Mouse (Mus musculus): ENCODE measurements at regions not wholly inside any gene's neighbourhood (a gene's known extent, or its start where the extent isn't known, plus 50 kb on each side); places are given as distances from the start of the nearest gene placed in this dataset.

DNA sequence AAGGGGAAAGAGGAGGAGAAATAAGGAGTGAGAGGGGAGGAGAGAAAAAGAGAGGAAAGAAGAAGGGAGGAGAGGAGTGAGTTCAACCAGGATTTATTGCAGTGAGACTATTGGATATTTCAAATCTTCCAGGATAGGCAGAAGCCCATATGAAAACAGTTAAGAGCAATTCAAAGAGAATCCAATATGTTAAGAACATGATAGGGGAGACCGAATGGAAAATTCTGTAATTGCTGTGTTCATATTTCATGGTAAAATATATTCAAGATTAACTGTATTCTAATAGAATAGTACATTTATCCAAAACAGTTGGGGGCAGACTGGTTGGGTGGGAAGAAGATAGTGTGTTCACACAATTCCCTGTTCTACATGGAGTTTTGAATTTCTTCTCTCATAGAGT, 96.3 kb upstream of the Pdzrn3 start:
- DNase-seq (ENCODE audit: low read depth) = no peak

DNA sequence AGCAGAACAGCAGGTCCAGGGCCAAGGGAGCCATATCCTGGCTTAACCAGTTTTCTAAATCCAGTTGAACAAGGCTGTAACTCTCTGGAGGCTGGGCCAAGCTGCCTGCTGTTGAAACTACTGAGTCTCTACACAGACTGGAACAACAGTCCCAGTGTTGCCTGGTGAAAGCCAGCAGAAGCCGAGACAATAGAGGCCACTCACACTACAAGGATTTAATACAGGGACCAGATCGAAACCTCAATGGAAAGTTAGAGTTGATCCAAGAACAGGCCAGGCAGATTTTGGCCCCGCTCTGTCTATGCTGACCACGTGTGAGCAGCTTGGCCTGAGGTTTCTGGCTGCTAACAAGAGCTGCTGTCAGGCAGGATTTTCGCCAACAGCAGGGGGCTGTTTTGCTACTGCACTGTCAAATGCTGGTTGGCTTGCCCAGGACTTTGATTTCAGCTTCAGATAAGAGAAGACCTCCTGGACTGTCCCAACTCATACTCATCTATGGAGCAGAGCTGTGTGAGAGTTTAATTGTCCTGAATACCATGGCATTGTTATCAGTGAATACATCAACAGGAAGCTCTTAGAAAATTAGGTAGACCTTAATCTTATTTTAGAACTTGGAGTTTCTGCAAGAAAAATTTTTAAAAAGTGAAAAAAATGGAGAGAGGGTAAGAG, 95.7 kb upstream of the Pdzrn3 start:
- DNase-seq (ENCODE audit: low read depth) = no peak

DNA sequence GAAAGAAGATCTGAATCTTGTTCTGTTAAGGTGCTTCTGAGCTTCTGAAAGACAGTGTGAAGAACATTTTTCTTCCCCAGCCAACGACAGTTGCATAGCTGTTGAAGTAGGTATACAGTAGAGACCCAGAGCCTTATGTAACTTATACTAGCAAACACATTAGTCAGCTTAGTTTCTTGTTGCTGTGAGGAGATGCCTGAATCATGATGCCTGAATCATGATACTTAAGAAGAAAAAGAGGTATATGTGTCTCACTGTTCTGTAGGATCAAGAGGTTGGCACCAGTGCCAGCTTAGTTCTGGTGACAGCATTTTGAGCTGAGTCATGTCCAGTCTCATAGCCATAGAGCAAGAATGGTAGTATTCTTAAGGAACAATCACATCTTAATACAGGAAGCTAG, 87.2 kb upstream of the Pdzrn3 start:
- no peak for DNase-seq (ENCODE audit: low read depth)

DNA sequence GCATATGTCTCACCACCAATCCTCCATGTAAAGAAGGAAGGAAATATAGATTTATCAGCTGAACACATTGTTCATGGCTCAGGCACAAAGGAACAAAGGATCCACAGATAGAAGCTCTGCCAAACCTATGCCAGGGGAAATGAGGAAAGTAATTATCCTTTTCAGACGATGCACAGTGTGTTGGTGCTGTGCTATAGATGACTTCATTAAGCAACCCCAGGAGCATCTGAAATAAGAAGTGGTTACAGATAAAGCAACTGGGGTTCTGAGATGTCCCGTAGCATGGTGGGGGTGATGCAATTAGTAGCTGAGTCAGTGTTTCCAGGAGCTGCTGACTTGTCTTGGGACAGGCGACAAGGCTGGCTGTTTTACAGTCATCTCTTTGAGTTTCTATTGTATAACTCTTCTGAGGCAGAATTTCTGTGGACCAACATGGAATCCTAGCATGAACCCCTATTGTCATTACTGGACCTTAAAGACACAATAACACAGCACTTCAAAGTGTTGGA, 86.2 kb upstream of the Pdzrn3 start:
- no peak for DNase-seq (ENCODE audit: low read depth)

DNA sequence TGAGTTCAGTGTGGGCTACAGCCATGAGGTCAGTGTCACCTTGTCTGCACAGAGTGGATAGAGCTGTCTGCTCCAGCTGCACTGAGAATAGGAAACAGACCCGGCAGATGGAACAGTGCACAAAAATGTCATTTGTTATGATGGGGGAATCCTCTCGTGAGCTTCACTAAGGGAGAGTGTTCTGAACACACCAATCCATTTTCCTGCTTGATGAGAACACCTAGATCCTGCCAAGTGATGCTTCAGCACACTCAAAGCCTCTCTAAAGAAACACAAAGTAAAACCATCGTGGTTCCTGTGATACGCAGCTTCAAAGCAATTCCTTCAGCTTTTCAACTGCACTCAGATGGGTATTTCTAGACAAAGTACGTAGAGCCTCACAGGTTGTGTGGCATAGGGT, 69.0 kb upstream of the Pdzrn3 start:
- no peak for DNase-seq (ENCODE audit: low read depth)

DNA sequence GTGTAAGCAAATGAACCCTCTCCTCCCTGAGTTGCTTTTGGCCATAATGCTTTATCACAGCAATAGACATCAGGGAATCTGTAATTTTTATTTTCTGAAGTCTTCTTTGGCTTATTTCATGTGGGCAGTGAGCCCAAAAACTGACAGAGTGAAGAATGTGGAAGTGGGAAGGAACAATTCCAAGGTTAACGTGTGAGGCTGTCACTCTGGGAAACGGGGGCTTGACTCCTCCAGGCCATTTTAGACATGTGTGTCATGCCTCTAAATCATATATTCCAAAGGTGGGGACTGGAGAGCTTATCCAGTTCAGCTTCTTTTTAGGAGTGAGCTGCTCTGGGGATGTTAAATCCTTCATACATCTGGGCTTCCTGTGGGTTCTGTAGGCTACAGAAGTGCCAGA, 68.6 kb upstream of the Pdzrn3 start:
- no peak for DNase-seq (ENCODE audit: low read depth)

- DNase-seq (ENCODE audit: low read depth) = no peak
These were observed 55.1 kb upstream of the Pdzrn3 start for GRCm38 (mm10) chr6:101432769-101433168.

GRCm38 (mm10) chr6:101429634-101430033, 51.9 kb upstream of the Pdzrn3 start:
- no peak for DNase-seq (ENCODE audit: low read depth)

All from 416B (cell line).